Mouse (Mus musculus): ENCODE results near the gene Znhit6. TPM values are rescaled to one million over a fixed set of nuclear protein-coding genes. Genes with fewer than 3 reads are reported as not detected.

Znhit6 gene
- total and polyA plus RNA-seq, 3 experiments: 10.5 to 43.0 (median 40.5) TPM

GRCm38 (mm10) chr3:145653191-145653940, 77.4 kb downstream of the Znhit6 start:
- H3K4me1 ChIP-seq (ENCODE audit: insufficient read depth, low read depth, low read length): no peaks in the 10 kb centered on the region
- DNase-seq (ENCODE audit: low spot score) (no peak), ATAC-seq (ENCODE audit: extremely low read depth, insufficient number of reproducible peaks, low FRiP score, poor library complexity, severe bottlenecking) (no peak)
- H3K4me3 ChIP-seq (ENCODE audit: low read depth, low read length): no peak overlapping the region; the same call in 1 of the 2 replicates
- no peak for TF ChIP-seq GATA2 (IDR thresholded peaks at IDR 0.05; ENCODE audit: borderline replicate concordance, low read depth, low read length)
- no peak for TF ChIP-seq CTCF (IDR thresholded peaks at IDR 0.05; ENCODE audit: low read depth, low read length)
- no peak for TF ChIP-seq GATA1 (IDR thresholded peaks at IDR 0.05; ENCODE audit: borderline replicate concordance, low read length)
- TF ChIP-seq POLR2AphosphoS5 (IDR thresholded peaks at IDR 0.05; ENCODE audit: insufficient replicate concordance, low read depth, low read length): no peak
- no peak for TF ChIP-seq TAL1 (conservative IDR thresholded peaks at IDR 0.05; ENCODE audit: low read depth, low read length)
- H3K9me3 ChIP-seq (replicated peaks): peaks cover 54% of the 10 kb centered on the region
- H3K27me3 ChIP-seq (ENCODE audit: insufficient read depth, low read length): no peaks in the 10 kb centered on the region
- no peaks in the 10 kb centered on the region for H3K36me3 ChIP-seq (replicated peaks)

- ATAC-seq (ENCODE audit: extremely low read depth, insufficient number of reproducible peaks, low FRiP score, poor library complexity, severe bottlenecking) (no peak), DNase-seq (ENCODE audit: low spot score) (no peak)
- no peaks in the 10 kb centered on the region for H3K36me3 ChIP-seq (replicated peaks)
- no peaks in the 10 kb centered on the region for H3K4me1 ChIP-seq (ENCODE audit: insufficient read depth, low read depth, low read length)
- H3K9me3 ChIP-seq (replicated peaks): peaks cover 56% of the 10 kb centered on the region
- no peaks in the 10 kb centered on the region for H3K27me3 ChIP-seq (ENCODE audit: insufficient read depth, low read length)
- H3K4me3 ChIP-seq (ENCODE audit: low read depth, low read length): no peak overlapping the region
- TF ChIP-seq TAL1 (conservative IDR thresholded peaks at IDR 0.05; ENCODE audit: low read depth, low read length) (no peak), CTCF (IDR thresholded peaks at IDR 0.05; ENCODE audit: low read depth, low read length) (no peak), POLR2AphosphoS5 (IDR thresholded peaks at IDR 0.05; ENCODE audit: insufficient replicate concordance, low read depth, low read length) (no peak), GATA2 (IDR thresholded peaks at IDR 0.05; ENCODE audit: borderline replicate concordance, low read depth, low read length) (no peak), GATA1 (IDR thresholded peaks at IDR 0.05; ENCODE audit: borderline replicate concordance, low read length) (no peak)
Measured at GRCm38 (mm10) chr3:145654028-145654427, 78.0 kb downstream of the Znhit6 start.

Other genes with a start within 250 kb of the Znhit6 start
- gene Ccn1, start 73.8 kb downstream of the Znhit6 start, total RNA-seq (2014; fragmentation: Nextera tagmentation): not detected in 2 replicates
- not detected in 2 replicates for gene Ccn1, start 73.8 kb downstream of the Znhit6 start, total RNA-seq (2017)
- gene Ccn1, start 73.8 kb downstream of the Znhit6 start, polyA plus RNA-seq (2012): not detected in 2 replicates
- gene Ddah1, start 182.5 kb downstream of the Znhit6 start, total RNA-seq (2014; fragmentation: Nextera tagmentation): not detected in 2 replicates
- 0.06 and 0.16 TPM in 2 replicates for gene Ddah1, start 182.5 kb downstream of the Znhit6 start, total RNA-seq (2017)
- not detected in 2 replicates for gene Ddah1, start 182.5 kb downstream of the Znhit6 start, polyA plus RNA-seq (2012)